ENCODE assay signal across 18 mouse cellular contexts in the genomic region with DNA sequence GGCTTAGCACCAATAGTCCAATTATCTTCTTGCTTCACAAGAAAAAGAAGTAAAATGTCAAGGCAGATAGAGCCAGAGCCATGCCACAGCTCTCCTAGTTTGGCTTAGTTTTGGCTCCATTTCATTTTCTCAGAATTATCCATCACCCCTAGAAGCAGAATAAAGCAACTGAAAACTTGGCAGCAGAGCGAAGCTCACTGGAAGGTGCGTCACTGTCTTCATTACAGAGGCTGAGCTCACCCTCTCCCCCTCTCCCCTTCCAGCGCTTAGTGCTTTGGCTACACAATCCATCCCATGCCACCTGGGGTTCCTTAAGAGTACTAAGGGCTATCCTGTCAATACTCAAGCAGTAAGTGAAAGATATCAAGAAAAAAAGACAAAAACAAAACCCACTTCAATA. TPM values are rescaled to one million over a fixed set of nuclear protein-coding genes. Genes with fewer than 3 reads are reported as not detected.
DNase-seq lines count a peak whose midpoint lies in the region; ATAC-seq and TF ChIP-seq lines count a peak whose summit lies in the region.
"Had no signal": no experiment of that assay in that cellular context is flagged by ENCODE, and none has a peak within 500 bp of the region (broad histone marks: within the 10 kb centered on the region; RNA-seq: fewer than 3 reads in every experiment).

No protein-coding gene starts in this region.

- no peak for TF ChIP-seq POLR2A in brain, embryonic 14.5 days (IDR thresholded peaks at IDR 0.05; ENCODE audit: borderline replicate concordance, extremely low read depth, insufficient read depth, insufficient read length, poor library complexity, severe bottlenecking)

- ATAC-seq in frontal cortex, adult (ENCODE audit: low TSS enrichment), result peak; percentile 89
- ATAC-seq in granulocyte monocyte progenitor cell, adult 5-6 weeks (replicated peaks; ENCODE audit: poor library complexity, severe bottlenecking), result no peak
- ATAC-seq: activated CD4-positive, CD25-positive, alpha-beta regulatory T cell, adult 4 months; midbrain, embryonic 15.5 days had no signal

- no peak for TF ChIP-seq CTCF in brain, embryonic 14.5 days (IDR thresholded peaks at IDR 0.05; ENCODE audit: borderline replicate concordance, extremely low read depth, insufficient read depth, insufficient read length)

- no peak for DNase-seq in frontal cortex, postnatal 25 days (ENCODE audit: low spot score in 2 of 2)
- peak; percentile 24 for DNase-seq in right cerebral cortex, postnatal 25 days
- no peak for DNase-seq in right cerebral cortex, postnatal 14 days
- DNase-seq in brain, embryonic 14.5 days (ENCODE audit: low read depth), result peak; percentile 69
- no peak for DNase-seq in thymus, postnatal 36 days
- DNase-seq: B cell, adult 2 months; cerebellum, adult 9-10 months; gastrocnemius, postnatal 25 days; kidney, adult 11 months; kidney, postnatal 36 days; layer of hippocampus, postnatal 36 days; liver; lung, postnatal 4 days; retina, postnatal 1 day had no signal

RNA-seq across cellular contexts. Expression of a gene that starts 56.3 kb away (rescaled TPM):
- 10.1 and 13.2 TPM in 2 replicates for polyA plus RNA-seq in brain, embryonic 14.5 days (2012; rRNA removed)
- 10.6 and 11.3 TPM in 2 replicates for total RNA-seq in granulocyte monocyte progenitor cell, adult 5-6 weeks (2014; fragmentation: Nextera tagmentation)
- 7.6 and 9.1 TPM in 2 replicates for total RNA-seq in granulocyte monocyte progenitor cell, adult 5-6 weeks (2017)

Comparison
In these comparisons a context has a peak if more than half of its experiments do, and no peak if none do; other contexts are left out.
1. DNase-seq: peak in right cerebral cortex, postnatal 25 days (single experiment) and brain, embryonic 14.5 days (single experiment); none in frontal cortex, postnatal 25 days (0 of 2), right cerebral cortex, postnatal 14 days (single experiment) and thymus, postnatal 36 days (0 of 2).